Mouse (Mus musculus): ENCODE measurements around the gene Zg16.
"Not testable (repeated sequence)": the region's sequence is repeated elsewhere in the genome, so short reads cannot be mapped to it uniquely, and the experiment has no call there.

The Zg16 gene

GRCm38 (mm10) chr7:127087278-127088010 is at the start of gene Zg16:
TSS of gene Zg16 (minus strand) at chr7:127087328.
- not testable (repeated sequence) for DNase-seq (ENCODE audit: low spot score)

GRCm38 (mm10) chr7:127136181-127137071 is 49.3 kb upstream of the Zg16 start:
- DNase-seq (ENCODE audit: low spot score): no peak

GRCm38 (mm10) chr7:127134821-127135447 is 47.8 kb upstream of the Zg16 start:
- DNase-seq (ENCODE audit: low spot score): no peak

GRCm38 (mm10) chr7:127133125-127133524 is 46.0 kb upstream of the Zg16 start:
- no peak for DNase-seq (ENCODE audit: low spot score)

DNA sequence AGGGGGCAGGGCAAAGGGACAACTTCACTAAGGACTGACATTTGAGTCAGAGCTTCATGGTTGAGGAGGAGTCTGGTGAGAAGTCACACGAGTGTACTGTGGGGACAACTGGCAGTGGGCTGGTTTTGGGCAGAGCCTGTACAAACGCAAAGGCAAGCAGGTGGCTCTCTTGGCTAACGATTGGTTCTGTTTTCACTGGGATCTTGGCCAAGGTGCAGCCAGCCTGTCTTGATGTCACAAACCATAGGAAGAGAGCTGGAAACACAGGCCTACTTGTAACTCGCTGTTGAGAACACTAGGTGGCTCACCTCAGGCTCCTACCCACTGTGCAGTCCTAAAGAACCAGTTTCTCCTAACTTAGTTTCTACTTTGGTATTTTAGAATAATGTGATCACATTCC is 42.5 kb upstream of the Zg16 start:
- no peak for DNase-seq (ENCODE audit: low spot score)

- no peak for DNase-seq (ENCODE audit: low spot score)
These were observed 34.8 kb upstream of the Zg16 start, which contains the start of gene Qprt for GRCm38 (mm10) chr7:127121911-127122270. TSS of gene Qprt (minus strand) at chr7:127122226.

- no peak for DNase-seq (ENCODE audit: low spot score)
These were observed 34.2 kb upstream of the Zg16 start for GRCm38 (mm10) chr7:127121061-127121910.

DNA sequence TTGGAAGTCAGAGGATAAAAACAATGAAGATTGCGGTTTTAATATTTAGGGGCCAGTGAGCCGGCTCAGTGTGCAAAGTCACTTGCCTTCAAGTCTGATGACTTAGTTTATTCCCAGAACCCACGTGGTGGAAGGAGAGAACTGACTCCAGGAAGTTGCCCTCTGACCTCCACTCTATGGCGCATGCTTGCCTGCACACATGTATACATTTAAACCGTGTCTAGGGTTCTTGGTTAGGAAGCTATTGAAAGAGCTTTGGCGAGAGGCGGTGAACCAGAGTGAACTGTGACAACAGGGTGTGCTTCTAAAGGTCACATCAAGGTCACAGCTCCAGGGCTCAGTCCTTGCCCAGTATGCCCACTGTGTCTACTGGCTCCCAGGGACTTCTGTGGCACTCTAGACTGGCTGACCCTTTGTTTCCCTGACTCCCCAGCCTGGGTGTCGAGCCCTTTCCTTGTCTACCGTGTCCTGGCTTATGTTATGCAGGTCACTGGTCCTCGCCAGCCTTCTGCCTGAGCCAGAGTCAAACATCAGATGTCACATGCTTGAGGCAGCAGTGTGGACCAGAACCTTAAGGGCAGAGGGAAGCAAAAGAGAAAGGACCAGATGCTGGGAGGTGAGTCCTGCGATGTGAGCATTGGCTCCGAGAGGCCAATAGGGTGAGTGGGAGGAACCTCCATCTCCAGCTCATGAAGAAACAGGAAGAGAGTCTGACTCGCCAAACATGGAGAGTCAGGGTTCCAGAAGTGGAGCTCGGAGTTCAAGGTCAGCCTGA is 31.7 kb upstream of the Zg16 start:
- no peak for DNase-seq (ENCODE audit: low spot score)

DNA sequence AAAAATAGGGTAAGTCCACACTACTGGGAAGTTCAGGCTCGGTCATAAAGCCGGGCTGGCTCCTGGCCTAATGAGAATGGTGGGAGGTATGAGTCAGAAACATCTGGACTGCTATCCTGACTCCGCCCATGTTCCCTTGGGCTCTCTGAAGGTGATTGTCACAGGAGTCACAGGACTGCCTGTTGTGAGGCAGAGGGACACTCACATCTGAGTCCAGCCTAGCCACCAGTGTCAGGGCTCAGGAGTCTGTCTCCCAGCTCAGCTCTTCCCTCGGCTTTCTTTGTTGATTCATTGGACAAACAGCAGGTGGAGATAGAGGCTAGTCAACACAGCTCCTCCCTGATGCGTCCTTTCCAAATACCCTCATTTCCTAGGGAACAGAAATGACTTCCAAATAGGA is 30.8 kb upstream of the Zg16 start:
- DNase-seq (ENCODE audit: low spot score): no peak

GRCm38 (mm10) chr7:127116331-127116935 is 29.3 kb upstream of the Zg16 start:
- DNase-seq (ENCODE audit: low spot score): no peak

DNA sequence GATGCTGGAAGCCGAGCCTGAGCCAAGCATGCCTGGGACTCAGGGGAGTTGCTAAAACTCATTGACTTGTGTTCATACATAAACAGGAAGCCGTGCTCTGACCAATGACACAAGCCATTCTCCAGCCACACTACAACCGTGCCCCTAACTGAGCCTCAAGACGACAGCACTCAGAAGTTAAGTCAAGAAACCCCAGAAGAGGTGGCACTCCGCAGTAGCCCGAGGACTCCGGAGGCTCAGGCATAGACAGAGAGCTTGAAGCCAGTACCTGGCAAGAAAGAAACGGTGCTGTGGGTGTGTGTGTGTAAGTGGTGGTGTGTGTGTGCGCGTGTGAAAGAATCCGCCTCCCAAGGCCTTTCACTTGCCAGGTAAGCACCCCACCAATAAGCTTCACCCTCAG is 27.8 kb upstream of the Zg16 start:
- no peak for DNase-seq (ENCODE audit: low spot score)

- DNase-seq (ENCODE audit: low spot score): no peak
These were observed 26.6 kb upstream of the Zg16 start for GRCm38 (mm10) chr7:127113614-127114259.

- DNase-seq (ENCODE audit: low spot score): no peak
These were observed 25.9 kb upstream of the Zg16 start for GRCm38 (mm10) chr7:127112921-127113597.

DNA sequence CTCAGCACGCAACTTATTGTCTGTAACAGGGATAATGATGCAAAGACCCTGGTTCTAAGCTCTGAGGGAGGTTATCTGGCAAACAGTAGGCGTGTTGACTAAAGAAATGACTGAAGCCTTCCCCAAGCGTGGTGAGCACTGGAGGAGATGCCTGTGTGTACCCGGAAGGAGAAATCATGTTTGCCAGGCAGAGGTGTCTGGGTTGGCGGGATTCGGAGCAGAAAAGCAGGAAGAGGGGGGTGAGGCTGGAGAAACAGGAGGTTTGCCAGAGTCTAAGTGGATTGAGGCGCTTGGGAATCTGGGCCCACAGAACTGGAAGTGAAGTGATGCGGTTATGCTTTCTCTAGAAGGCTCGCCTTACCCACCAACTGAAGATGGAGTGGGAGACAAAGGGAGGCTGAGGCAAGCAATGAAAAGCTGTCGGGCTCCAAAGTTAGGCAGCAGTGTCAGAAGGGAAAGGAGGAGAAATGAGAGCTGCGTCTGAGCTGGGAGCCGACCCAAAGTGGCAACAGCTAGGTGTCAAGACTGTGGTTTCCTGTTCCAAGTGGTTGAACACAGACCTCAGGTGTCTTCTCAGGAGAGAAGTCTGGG is 25.2 kb upstream of the Zg16 start:
- DNase-seq (ENCODE audit: low spot score): no peak

DNA sequence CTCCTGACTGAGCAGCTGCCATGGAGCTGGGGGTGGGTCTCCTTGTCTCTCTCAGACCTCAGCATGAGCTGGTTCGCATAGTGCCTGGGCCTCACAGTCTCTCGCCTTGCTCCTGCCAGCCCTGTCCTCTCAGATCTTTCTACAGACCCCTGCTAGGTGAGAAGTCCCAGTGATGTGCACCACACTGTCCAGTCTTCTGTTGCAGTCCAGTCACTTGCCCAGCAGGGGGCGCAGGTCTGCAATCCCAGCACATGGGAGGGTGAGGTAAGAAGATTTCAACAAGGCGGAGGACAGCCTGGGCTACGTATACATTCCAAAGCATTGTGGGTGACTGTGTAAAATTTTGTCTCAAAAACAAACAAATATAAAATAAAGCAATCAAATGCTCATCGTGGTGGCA is 24.3 kb upstream of the Zg16 start:
- DNase-seq (ENCODE audit: low spot score): no peak

DNA sequence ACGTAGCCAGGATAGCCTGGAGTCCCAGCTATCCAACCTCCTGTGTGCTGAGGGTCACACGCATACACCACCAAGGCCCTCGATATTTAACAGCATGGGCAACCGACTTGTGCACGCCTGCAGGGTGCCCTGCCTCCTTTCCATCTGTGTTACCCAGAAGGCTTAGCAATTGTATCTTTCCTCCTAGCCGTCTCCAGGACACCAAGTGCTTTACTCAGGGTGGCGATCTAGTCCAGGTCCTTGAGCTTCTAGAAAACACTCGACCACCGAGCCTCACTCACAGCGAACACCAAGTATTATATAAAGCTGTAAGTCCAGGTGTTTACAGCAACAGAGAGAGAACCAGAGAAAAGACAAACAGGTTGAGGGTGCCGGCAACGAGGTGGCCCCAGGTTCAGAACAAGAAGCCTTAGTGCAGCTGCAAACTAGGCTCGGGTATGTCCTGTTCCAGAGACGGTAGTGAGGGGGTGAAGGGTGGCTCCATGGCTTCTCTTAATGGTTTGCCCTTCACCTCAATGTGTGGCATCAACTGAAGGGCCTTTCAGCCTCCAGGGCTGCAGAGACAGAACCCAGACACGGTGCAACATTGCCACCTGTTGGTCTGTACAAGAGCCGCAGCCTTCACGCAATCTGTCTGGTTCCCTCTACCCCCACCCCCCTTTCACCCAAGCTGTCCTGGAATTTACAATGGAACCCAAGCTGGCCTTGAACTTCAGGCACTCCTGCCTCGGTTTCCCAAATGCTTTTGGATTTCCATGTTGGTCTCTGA is 23.3 kb upstream of the Zg16 start:
- DNase-seq (ENCODE audit: low spot score): peak; percentile 75

DNA sequence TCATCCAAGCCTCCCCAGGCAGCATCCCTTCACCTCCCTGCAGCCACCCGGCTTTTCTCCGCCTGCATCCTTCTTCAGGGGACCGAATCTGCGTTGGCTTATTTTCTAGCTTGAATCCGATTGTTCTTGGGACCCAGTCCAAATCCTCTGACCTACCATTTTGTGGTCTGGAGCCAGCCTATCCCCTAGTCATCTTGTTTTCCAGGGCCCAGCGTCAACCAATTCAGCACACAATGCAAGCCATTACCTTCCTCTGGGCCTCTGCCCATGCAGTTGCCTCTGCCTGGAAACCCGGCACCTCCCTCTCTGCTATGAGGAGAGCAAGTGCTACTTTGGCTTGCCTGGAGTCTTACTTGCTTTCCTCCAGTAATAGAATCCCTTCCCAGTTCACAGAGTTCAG is 18.4 kb upstream of the Zg16 start:
- DNase-seq (ENCODE audit: low spot score): no peak

DNA sequence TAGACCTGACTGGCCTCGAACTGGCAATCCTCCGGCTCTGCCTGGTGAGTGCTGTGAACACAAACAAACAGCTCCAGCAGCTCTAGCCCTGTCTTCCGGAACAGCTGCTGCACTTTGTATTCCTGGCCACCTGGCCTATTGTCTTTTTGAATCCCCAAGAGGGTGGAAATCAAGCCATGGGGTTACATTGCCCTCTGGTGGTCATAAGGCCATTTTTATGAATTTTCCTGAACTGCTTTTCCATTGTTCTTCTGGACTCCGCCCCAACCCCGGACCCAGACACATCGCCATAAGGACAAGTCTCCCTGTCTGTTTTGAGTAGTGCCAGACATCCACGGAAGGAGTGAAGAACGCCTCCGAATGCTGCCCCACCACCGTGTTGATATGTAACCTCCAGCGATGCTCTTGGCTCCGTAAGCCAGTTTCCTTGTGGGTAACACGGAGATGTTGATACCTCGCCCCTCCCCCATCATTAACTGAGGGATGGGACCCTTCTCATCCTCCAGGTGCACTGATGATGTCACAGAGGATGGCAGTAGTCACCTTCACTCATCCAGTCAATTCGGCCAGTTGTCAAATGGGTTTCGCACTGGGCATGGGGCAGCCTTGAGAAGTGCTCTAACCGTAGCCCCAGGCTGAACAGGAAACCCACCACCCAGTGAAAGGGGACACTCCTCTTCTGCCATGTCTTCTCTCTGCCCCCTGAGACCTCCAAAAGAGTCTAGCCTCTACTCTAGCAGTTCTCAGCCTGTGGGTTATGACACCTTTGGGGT is 17.6 kb upstream of the Zg16 start:
- DNase-seq (ENCODE audit: low spot score): peak; percentile 80
